Mouse (Mus musculus): Measurements from ENCODE around the gene Rad17. TPM values are rescaled to one million over a fixed set of nuclear protein-coding genes. Genes with fewer than 3 reads are reported as not detected.

The Rad17 gene
- 10.3 and 11.1 TPM in 2 replicates for polyA plus RNA-seq (2015; fragmentation: Nextera tagmentation; extraction: Ambion mirVana)

GRCm38 (mm10) chr13:100650550-100651438 lies at the start of gene Rad17, which contains the start of gene Ak6:
Gene Rad17 (minus strand): TSS chr13:100651051.
Gene Ak6 (plus strand): TSS chr13:100650979.
- peak within 1 kb of the TSS; percentile 75 for H3K4me3 ChIP-seq (ENCODE audit: low read depth, low read length)
- H3K9ac ChIP-seq (ENCODE audit: low read depth, low read length), result peak within 1 kb of the TSS; percentile 87
- H3K4me1 ChIP-seq (replicated peaks; ENCODE audit: control insufficient read depth, insufficient read depth, low read length), result no peaks in the 10 kb centered on the region
- under 1% methylated on average over 67 of the region's 73 CpGs for WGBS
- peak within 1 kb of the TSS; percentile 75 for H3K4me2 ChIP-seq (replicated peaks; ENCODE audit: low read depth)
- TF ChIP-seq CTCF (IDR thresholded peaks at IDR 0.05; ENCODE audit: low read depth), result peak; percentile 58
- peak within 1 kb of the TSS; percentile 93 for H3K27ac ChIP-seq (ENCODE audit: low read depth, low read length)
- H3K36me3 ChIP-seq (ENCODE audit: control insufficient read depth, insufficient read depth), result peaks cover 5% of the 10 kb centered on the region; the same call in 1 of the 2 replicates
- ATAC-seq, result peak; percentile 99
- H3K27me3 ChIP-seq (replicated peaks; ENCODE audit: control insufficient read depth, insufficient read depth, low read length), result no peaks in the 10 kb centered on the region
- no peaks in the 10 kb centered on the region for H3K9me3 ChIP-seq (ENCODE audit: control insufficient read depth)

DNA sequence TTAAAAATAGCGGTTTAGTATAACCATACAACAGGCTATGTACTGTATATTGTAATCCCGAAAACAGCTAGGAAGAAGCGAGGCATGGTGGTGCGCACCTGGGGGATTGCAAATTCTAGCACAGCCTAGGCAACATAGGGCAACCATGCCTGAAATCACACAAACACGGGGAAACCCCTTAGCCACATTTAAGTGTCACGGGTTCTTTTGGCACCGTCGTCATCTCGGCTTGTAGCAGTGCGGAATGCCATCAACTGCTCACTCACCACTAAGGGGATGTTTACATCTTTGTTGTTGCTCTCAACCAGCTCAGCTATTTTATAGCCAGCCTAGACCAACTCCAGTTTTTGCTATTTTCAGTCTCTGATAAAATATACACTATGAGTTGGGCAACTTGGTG lies 48.0 kb upstream of the Rad17 start:
- no peak for ATAC-seq
- H3K9me3 ChIP-seq (ENCODE audit: control insufficient read depth), result no peaks in the 10 kb centered on the region
- WGBS, result 93% methylated on average over 10 of the region's 10 CpGs
- H3K36me3 ChIP-seq (ENCODE audit: control insufficient read depth, insufficient read depth), result peaks cover 73% of the 10 kb centered on the region
- no peak overlapping the region for H3K4me3 ChIP-seq (ENCODE audit: low read depth, low read length)
- no peaks in the 10 kb centered on the region for H3K4me1 ChIP-seq (replicated peaks; ENCODE audit: control insufficient read depth, insufficient read depth, low read length)
- H3K9ac ChIP-seq (ENCODE audit: low read depth, low read length), result no peak overlapping the region
- no peak for TF ChIP-seq CTCF (IDR thresholded peaks at IDR 0.05; ENCODE audit: low read depth)
- no peaks in the 10 kb centered on the region for H3K27me3 ChIP-seq (replicated peaks; ENCODE audit: control insufficient read depth, insufficient read depth, low read length)
- H3K4me2 ChIP-seq (replicated peaks; ENCODE audit: low read depth), result no peak overlapping the region
- H3K27ac ChIP-seq (ENCODE audit: low read depth, low read length), result no peak overlapping the region

GRCm38 (mm10) chr13:100697541-100697940 lies 46.7 kb upstream of the Rad17 start:
- no peak for ATAC-seq
- H3K27ac ChIP-seq (ENCODE audit: low read depth, low read length), result no peak overlapping the region
- TF ChIP-seq CTCF (IDR thresholded peaks at IDR 0.05; ENCODE audit: low read depth), result no peak
- no peaks in the 10 kb centered on the region for H3K27me3 ChIP-seq (replicated peaks; ENCODE audit: control insufficient read depth, insufficient read depth, low read length)
- no peak overlapping the region for H3K4me3 ChIP-seq (ENCODE audit: low read depth, low read length)
- peaks cover 63% of the 10 kb centered on the region for H3K36me3 ChIP-seq (ENCODE audit: control insufficient read depth, insufficient read depth)
- no peaks in the 10 kb centered on the region for H3K4me1 ChIP-seq (replicated peaks; ENCODE audit: control insufficient read depth, insufficient read depth, low read length)
- H3K4me2 ChIP-seq (replicated peaks; ENCODE audit: low read depth), result no peak overlapping the region
- 90% methylated on average over 3 of the region's 3 CpGs for WGBS
- no peaks in the 10 kb centered on the region for H3K9me3 ChIP-seq (ENCODE audit: control insufficient read depth)
- no peak overlapping the region for H3K9ac ChIP-seq (ENCODE audit: low read depth, low read length)

- Histone ChIP-seq H3K4me1 (replicated peaks; ENCODE audit: control insufficient read depth, insufficient read depth, low read length) (no peaks in the 10 kb centered on the region), H3K4me2 (replicated peaks; ENCODE audit: low read depth) (no peak overlapping the region), H3K27me3 (replicated peaks; ENCODE audit: control insufficient read depth, insufficient read depth, low read length) (no peaks in the 10 kb centered on the region), H3K27ac (ENCODE audit: low read depth, low read length) (no peak overlapping the region), H3K4me3 (ENCODE audit: low read depth, low read length) (no peak overlapping the region), H3K36me3 (ENCODE audit: control insufficient read depth, insufficient read depth) (no peaks in the 10 kb centered on the region), H3K9ac (ENCODE audit: low read depth, low read length) (no peak overlapping the region), H3K9me3 (ENCODE audit: control insufficient read depth) (no peaks in the 10 kb centered on the region)
- 71% methylated on average over 7 of the region's 7 CpGs for WGBS
- TF ChIP-seq CTCF (IDR thresholded peaks at IDR 0.05; ENCODE audit: low read depth), result peak; percentile 16
- ATAC-seq, result no peak
Observed at GRCm38 (mm10) chr13:100687513-100687912, 36.7 kb upstream of the Rad17 start.

DNA sequence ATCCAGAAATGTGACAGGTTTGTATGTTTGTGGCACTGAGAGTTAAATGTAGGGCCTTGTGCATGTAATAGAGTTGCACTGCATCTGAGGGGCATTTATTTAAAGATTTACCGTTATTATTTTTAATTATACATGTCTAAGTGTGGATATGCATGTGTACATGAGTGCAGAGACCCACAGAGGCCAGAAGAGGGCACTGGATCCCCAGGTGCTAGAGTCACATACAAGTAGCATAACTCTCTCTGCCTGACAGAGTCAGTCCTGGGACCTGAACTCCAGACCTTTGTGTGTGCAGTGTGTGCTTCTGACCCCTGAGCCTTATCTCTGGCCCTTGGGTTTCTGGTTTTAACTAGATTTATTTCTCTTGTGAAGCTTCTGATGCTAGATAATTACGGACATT lies 33.5 kb upstream of the Rad17 start:
- no peak overlapping the region for H3K27ac ChIP-seq (ENCODE audit: low read depth, low read length)
- H3K27me3 ChIP-seq (replicated peaks; ENCODE audit: control insufficient read depth, insufficient read depth, low read length), result no peaks in the 10 kb centered on the region
- no peaks in the 10 kb centered on the region for H3K9me3 ChIP-seq (ENCODE audit: control insufficient read depth)
- H3K9ac ChIP-seq (ENCODE audit: low read depth, low read length), result no peak overlapping the region
- H3K36me3 ChIP-seq (ENCODE audit: control insufficient read depth, insufficient read depth), result no peaks in the 10 kb centered on the region
- H3K4me2 ChIP-seq (replicated peaks; ENCODE audit: low read depth), result no peak overlapping the region
- TF ChIP-seq CTCF (IDR thresholded peaks at IDR 0.05; ENCODE audit: low read depth), result peak; percentile 65
- H3K4me1 ChIP-seq (replicated peaks; ENCODE audit: control insufficient read depth, insufficient read depth, low read length), result no peaks in the 10 kb centered on the region
- no peak for ATAC-seq
- WGBS, result 69% methylated on average over 2 of the region's 2 CpGs
- no peak overlapping the region for H3K4me3 ChIP-seq (ENCODE audit: low read depth, low read length)

- Histone ChIP-seq H3K4me2 (replicated peaks; ENCODE audit: low read depth) (no peak overlapping the region), H3K9ac (ENCODE audit: low read depth, low read length) (no peak overlapping the region), H3K36me3 (ENCODE audit: control insufficient read depth, insufficient read depth) (no peaks in the 10 kb centered on the region), H3K27me3 (replicated peaks; ENCODE audit: control insufficient read depth, insufficient read depth, low read length) (no peaks in the 10 kb centered on the region), H3K27ac (ENCODE audit: low read depth, low read length) (no peak overlapping the region), H3K9me3 (ENCODE audit: control insufficient read depth) (no peaks in the 10 kb centered on the region), H3K4me1 (replicated peaks; ENCODE audit: control insufficient read depth, insufficient read depth, low read length) (no peaks in the 10 kb centered on the region), H3K4me3 (ENCODE audit: low read depth, low read length) (no peak overlapping the region)
- WGBS, result 57% methylated on average over 2 of the region's 2 CpGs
- no peak for ATAC-seq
- no peak for TF ChIP-seq CTCF (IDR thresholded peaks at IDR 0.05; ENCODE audit: low read depth)
Observed at GRCm38 (mm10) chr13:100682837-100683236, 32.0 kb upstream of the Rad17 start.

Data from intestine, postnatal 0 days (tissue).